Mouse (Mus musculus) heart, embryonic 12.5 days (tissue): ENCODE measurements around the gene Grin2a. TPM values are rescaled to one million over a fixed set of nuclear protein-coding genes. Genes with fewer than 3 reads are reported as not detected.

Experiments
- ATAC-seq: fragments of 200-750 bp; cut with Nextera tagmentation; 2 replicates; pipeline ENCODE4 v1.8.0; 2017; ENCODE audit warnings: moderate TSS enrichment, moderate library complexity; ENCODE audit not compliant: insufficient number of reproducible peaks, low FRiP score
- H3K27ac ChIP-seq: fragments of 300-500 bp; sonication (generic); 2 replicates; pipeline ENCODE4 v1.5.1; 2016; ENCODE audit warnings: mild to moderate bottlenecking, moderate library complexity; ENCODE audit not compliant: poor library complexity, severe bottlenecking
- H3K27me3 ChIP-seq: fragments of 300-500 bp; sonication (generic); replicated peaks from 2 replicates; pipeline ENCODE4 v1.6.1; 2016; ENCODE audit warnings: mild to moderate bottlenecking, moderate library complexity
- H3K36me3 ChIP-seq: fragments of 300-500 bp; sonication (generic); 2 replicates; pipeline ENCODE4 v1.6.1; 2016; ENCODE audit warnings: mild to moderate bottlenecking, moderate library complexity
- H3K4me1 ChIP-seq: fragments of 300-500 bp; sonication (generic); replicated peaks from 2 replicates; pipeline ENCODE4 v1.6.1; 2016; ENCODE audit warnings: mild to moderate bottlenecking
- H3K4me2 ChIP-seq: fragments of 300-500 bp; sonication (generic); 2 replicates; pipeline ENCODE4 v1.6.1; 2016; ENCODE audit warnings: mild to moderate bottlenecking, moderate library complexity
- H3K4me3 ChIP-seq: fragments of 300-500 bp; sonication (generic); 2 replicates; pipeline ENCODE4 v1.5.1; 2016; ENCODE audit warnings: mild to moderate bottlenecking
- H3K9ac ChIP-seq: fragments of 300-500 bp; sonication (generic); 2 replicates; pipeline ENCODE4 v1.6.1; 2016; ENCODE audit warnings: mild to moderate bottlenecking, moderate library complexity
- H3K9me3 ChIP-seq: fragments of 300-500 bp; sonication (generic); replicated peaks from 2 replicates; pipeline ENCODE4 v1.6.1; 2016; ENCODE audit warnings: mild to moderate bottlenecking, moderate library complexity
- WGBS: fragments of 180-500 bp; shearing (Covaris S2); methylation state at CpG from one replicate; pipeline ENCODE4 v1.1.7; 2016; 5-methylcytosine and 5-hydroxymethylcytosine counted together
- polyA plus RNA-seq: library from polyadenylated mRNA; unstranded; fragments of >200 nt; fragmentation: Nextera tagmentation; extraction: Ambion mirVana; gene quantifications from 2 replicates; pipeline ENCODE4 v1.2.1, GENCODE M21; 2016

Grin2a gene
- polyA plus RNA-seq, 1 experiment from 2014 or later, result 0.98 TPM

- 65% methylated on average over 11 of the region's 11 CpGs for whole genome bisulfite sequencing
Measured at GRCm38 (mm10) chr16:9751045-9751569, 244.3 kb downstream of the Grin2a start.

GRCm38 (mm10) chr16:9749661-9750060, 245.7 kb downstream of the Grin2a start:
- WGBS, result 84% methylated on average over 3 of the region's 3 CpGs
- Histone ChIP-seq H3K4me3 (no peak overlapping the region), H3K27me3 (no peaks in the 10 kb centered on the region)

More at GRCm38 (mm10) chr16:9751045-9751569, 244.3 kb downstream of the Grin2a start:
- H3K4me3 ChIP-seq, result no peak overlapping the region
- no peak overlapping the region for H3K4me2 ChIP-seq
- no peaks in the 10 kb centered on the region for H3K9me3 ChIP-seq
- H3K4me1 ChIP-seq, result no peaks in the 10 kb centered on the region
- H3K27me3 ChIP-seq, result no peaks in the 10 kb centered on the region
- H3K27ac ChIP-seq, result no peak overlapping the region
- no peak for ATAC-seq
- no peak overlapping the region for H3K9ac ChIP-seq
- no peaks in the 10 kb centered on the region for H3K36me3 ChIP-seq

GRCm38 (mm10) chr16:9742443-9742842, 252.9 kb downstream of the Grin2a start:
- H3K4me3 ChIP-seq, result no peak overlapping the region
- no peak overlapping the region for H3K27ac ChIP-seq
- 92% methylated on average over 6 of the region's 6 CpGs for WGBS
- no peaks in the 10 kb centered on the region for H3K9me3 ChIP-seq
- H3K36me3 ChIP-seq, result no peaks in the 10 kb centered on the region
- no peak for ATAC-seq
- no peaks in the 10 kb centered on the region for H3K4me1 ChIP-seq
- no peak overlapping the region for H3K4me2 ChIP-seq
- H3K9ac ChIP-seq, result no peak overlapping the region
- H3K27me3 ChIP-seq, result no peaks in the 10 kb centered on the region

More at GRCm38 (mm10) chr16:9749661-9750060, 245.7 kb downstream of the Grin2a start:
- Histone ChIP-seq H3K4me2 (no peak overlapping the region), H3K4me1 (no peaks in the 10 kb centered on the region), H3K27ac (no peak overlapping the region), H3K9me3 (no peaks in the 10 kb centered on the region), H3K9ac (no peak overlapping the region), H3K36me3 (no peaks in the 10 kb centered on the region)
- no peak for ATAC-seq

- Histone ChIP-seq H3K4me3 (no peak overlapping the region), H3K4me1 (no peaks in the 10 kb centered on the region), H3K4me2 (no peak overlapping the region), H3K36me3 (no peaks in the 10 kb centered on the region), H3K9ac (no peak overlapping the region), H3K27ac (no peak overlapping the region), H3K9me3 (no peaks in the 10 kb centered on the region), H3K27me3 (no peaks in the 10 kb centered on the region)
- ATAC-seq, result no peak
- WGBS, result 78% methylated on average over 6 of the region's 6 CpGs
Measured at GRCm38 (mm10) chr16:9738679-9739078, 256.7 kb downstream of the Grin2a start.

GRCm38 (mm10) chr16:9737131-9737530, 258.2 kb downstream of the Grin2a start:
- H3K4me2 ChIP-seq, result no peak overlapping the region
- no peaks in the 10 kb centered on the region for H3K4me1 ChIP-seq
- WGBS, result 20% methylated on average over 2 of the region's 2 CpGs
- 0 out of 2 replicates have a peak, but pooled peaks cover 2% of the 10 kb centered on the region for H3K9me3 ChIP-seq
- no peaks in the 10 kb centered on the region for H3K27me3 ChIP-seq
- no peak for ATAC-seq
- no peaks in the 10 kb centered on the region for H3K36me3 ChIP-seq
- H3K4me3 ChIP-seq, result no peak overlapping the region
- H3K27ac ChIP-seq, result no peak overlapping the region
- H3K9ac ChIP-seq, result no peak overlapping the region

- Histone ChIP-seq H3K4me3 (no peak overlapping the region), H3K4me1 (no peaks in the 10 kb centered on the region), H3K27me3 (no peaks in the 10 kb centered on the region), H3K36me3 (no peaks in the 10 kb centered on the region), H3K27ac (no peak overlapping the region), H3K9me3 (peaks cover 2% of the 10 kb centered on the region; the same call in 1 of the 2 replicates), H3K4me2 (no peak overlapping the region), H3K9ac (no peak overlapping the region)
- ATAC-seq, result no peak
- WGBS, result 83% methylated on average over 8 of the region's 8 CpGs
Measured at GRCm38 (mm10) chr16:9735365-9736080, 259.8 kb downstream of the Grin2a start.

GRCm38 (mm10) chr16:9727603-9728002, 267.8 kb downstream of the Grin2a start:
- H3K4me2 ChIP-seq, result no peak overlapping the region
- H3K4me3 ChIP-seq, result no peak overlapping the region
- 87% methylated on average over 5 of the region's 5 CpGs for WGBS
- H3K9ac ChIP-seq, result no peak overlapping the region
- H3K27ac ChIP-seq, result no peak overlapping the region
- no peaks in the 10 kb centered on the region for H3K36me3 ChIP-seq
- no peaks in the 10 kb centered on the region for H3K27me3 ChIP-seq
- ATAC-seq, result no peak
- H3K9me3 ChIP-seq, result peaks cover 2% of the 10 kb centered on the region; the same call in 1 of the 2 replicates
- H3K4me1 ChIP-seq, result no peaks in the 10 kb centered on the region

- H3K36me3 ChIP-seq, result no peaks in the 10 kb centered on the region
- no peak overlapping the region for H3K9ac ChIP-seq
- no peak overlapping the region for H3K4me2 ChIP-seq
- no peaks in the 10 kb centered on the region for H3K9me3 ChIP-seq
- 71% methylated on average over 7 of the region's 7 CpGs for WGBS
- H3K27me3 ChIP-seq, result no peaks in the 10 kb centered on the region
- no peak overlapping the region for H3K27ac ChIP-seq
- H3K4me3 ChIP-seq, result no peak overlapping the region
- no peaks in the 10 kb centered on the region for H3K4me1 ChIP-seq
- ATAC-seq, result no peak
Measured at GRCm38 (mm10) chr16:9725578-9726113, 269.7 kb downstream of the Grin2a start.

GRCm38 (mm10) chr16:9711398-9711797, 284.0 kb downstream of the Grin2a start:
- no peak for ATAC-seq
- Histone ChIP-seq H3K9me3 (no peaks in the 10 kb centered on the region), H3K36me3 (no peaks in the 10 kb centered on the region), H3K4me1 (no peaks in the 10 kb centered on the region), H3K4me2 (no peak overlapping the region), H3K9ac (no peak overlapping the region), H3K27ac (no peak overlapping the region), H3K27me3 (no peaks in the 10 kb centered on the region), H3K4me3 (no peak overlapping the region)
- 81% methylated on average over 2 of the region's 2 CpGs for WGBS

- WGBS, result 60% methylated on average over 2 of the region's 2 CpGs
- Histone ChIP-seq H3K4me2 (no peak overlapping the region), H3K27ac (no peak overlapping the region), H3K36me3 (no peaks in the 10 kb centered on the region), H3K4me1 (no peaks in the 10 kb centered on the region), H3K9ac (no peak overlapping the region), H3K4me3 (no peak overlapping the region), H3K27me3 (no peaks in the 10 kb centered on the region), H3K9me3 (no peaks in the 10 kb centered on the region)
- ATAC-seq, result no peak
Measured at GRCm38 (mm10) chr16:9709921-9710320, 285.4 kb downstream of the Grin2a start.

- Histone ChIP-seq H3K27me3 (no peaks in the 10 kb centered on the region), H3K9me3 (no peaks in the 10 kb centered on the region), H3K9ac (no peak overlapping the region), H3K27ac (no peak overlapping the region), H3K4me2 (no peak overlapping the region), H3K36me3 (no peaks in the 10 kb centered on the region), H3K4me3 (no peak overlapping the region), H3K4me1 (no peaks in the 10 kb centered on the region)
- no peak for ATAC-seq
- WGBS, result 66% methylated on average over 2 of the region's 2 CpGs
Measured at GRCm38 (mm10) chr16:9697141-9697540, 298.2 kb downstream of the Grin2a start.
